Mouse (Mus musculus) 3134 (cell line): Measurements from ENCODE around the gene Nomo1.

Experiments used
- DNase-seq: peaks from one replicate; pipeline ENCODE4 v3.0.0-alpha.2; 2011; ENCODE audit warnings: low spot score; ENCODE audit not compliant: insufficient read length; ENCODE audit errors: extremely low read depth

Nomo1 gene

GRCm38 (mm10) chr7:46098919-46099286 is 65.4 kb downstream of the Nomo1 start:
- DNase-seq: no peak

DNA sequence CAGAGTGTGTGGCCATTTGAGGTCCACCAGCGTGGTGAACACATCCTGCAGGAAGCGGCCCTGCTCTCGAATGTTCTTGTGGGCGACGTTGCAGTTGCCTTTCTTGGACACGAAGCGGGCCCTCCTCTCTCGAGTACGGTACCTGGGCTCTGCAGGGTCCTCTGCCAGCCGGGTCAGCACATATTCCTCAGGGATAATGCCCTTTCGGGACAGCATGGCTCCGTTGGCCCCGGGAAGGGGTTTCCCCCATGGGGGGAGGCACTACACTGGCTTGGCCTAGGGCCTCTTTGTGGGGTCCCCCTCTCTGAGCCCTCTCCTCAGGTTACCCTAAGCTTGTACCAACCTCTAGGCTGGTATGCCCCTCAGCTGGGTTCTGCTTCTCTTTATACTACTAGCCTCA is 66.2 kb downstream of the Nomo1 start:
- no peak for DNase-seq

DNA sequence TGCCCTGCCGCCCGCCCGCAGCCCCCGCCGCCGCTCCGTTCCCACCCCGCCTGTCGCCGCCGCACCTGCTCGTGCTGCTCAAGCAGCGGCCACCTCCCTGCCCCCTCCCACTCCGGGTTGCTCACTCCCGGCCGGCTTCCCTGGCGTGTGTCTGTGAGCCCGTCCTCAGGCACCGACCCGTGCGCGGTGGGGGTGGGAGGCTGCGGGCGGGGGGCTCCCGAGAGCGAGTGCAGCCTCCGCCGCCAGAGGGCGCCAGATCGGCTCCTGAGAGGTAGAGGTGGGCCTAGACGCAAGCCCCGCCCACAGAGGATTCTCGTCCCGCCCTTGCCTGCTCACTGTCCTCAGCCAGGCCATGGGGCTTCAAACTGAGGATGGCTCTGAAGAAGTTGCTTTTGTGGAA is 67.1 kb downstream of the Nomo1 start, which contains the start of gene Kcnj11:
Gene Kcnj11 (minus strand): TSS at position 202 of the 400 bp plus-strand sequence.
- DNase-seq: no peak

GRCm38 (mm10) chr7:46103075-46103591 is 69.6 kb downstream of the Nomo1 start:
- no peak for DNase-seq

- no peak for DNase-seq
These were observed 70.3 kb downstream of the Nomo1 start for GRCm38 (mm10) chr7:46103771-46104170.

- DNase-seq: no peak
These were observed 70.9 kb downstream of the Nomo1 start for GRCm38 (mm10) chr7:46104256-46104915.

GRCm38 (mm10) chr7:46105484-46105883 is 72.0 kb downstream of the Nomo1 start:
- no peak for DNase-seq

DNA sequence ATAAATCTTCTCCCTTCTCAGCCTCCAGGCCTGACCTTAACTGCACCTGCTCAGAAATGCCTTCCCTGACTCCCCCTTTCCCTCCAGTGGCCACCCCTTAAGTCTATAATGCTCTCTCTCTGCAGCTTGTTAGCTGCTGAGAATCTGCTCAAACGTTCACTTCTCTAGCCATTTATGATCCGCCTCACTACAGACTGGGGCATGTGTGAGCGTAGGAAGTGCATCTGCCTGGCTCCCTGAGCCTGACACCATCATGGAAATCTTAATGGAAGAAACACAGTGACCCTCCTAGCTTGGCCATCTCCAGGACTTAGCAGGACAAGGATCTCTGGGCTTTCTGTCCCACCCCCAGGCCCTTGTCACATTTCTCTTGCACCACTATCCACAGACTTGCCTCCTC is 76.6 kb downstream of the Nomo1 start:
- DNase-seq: no peak

DNA sequence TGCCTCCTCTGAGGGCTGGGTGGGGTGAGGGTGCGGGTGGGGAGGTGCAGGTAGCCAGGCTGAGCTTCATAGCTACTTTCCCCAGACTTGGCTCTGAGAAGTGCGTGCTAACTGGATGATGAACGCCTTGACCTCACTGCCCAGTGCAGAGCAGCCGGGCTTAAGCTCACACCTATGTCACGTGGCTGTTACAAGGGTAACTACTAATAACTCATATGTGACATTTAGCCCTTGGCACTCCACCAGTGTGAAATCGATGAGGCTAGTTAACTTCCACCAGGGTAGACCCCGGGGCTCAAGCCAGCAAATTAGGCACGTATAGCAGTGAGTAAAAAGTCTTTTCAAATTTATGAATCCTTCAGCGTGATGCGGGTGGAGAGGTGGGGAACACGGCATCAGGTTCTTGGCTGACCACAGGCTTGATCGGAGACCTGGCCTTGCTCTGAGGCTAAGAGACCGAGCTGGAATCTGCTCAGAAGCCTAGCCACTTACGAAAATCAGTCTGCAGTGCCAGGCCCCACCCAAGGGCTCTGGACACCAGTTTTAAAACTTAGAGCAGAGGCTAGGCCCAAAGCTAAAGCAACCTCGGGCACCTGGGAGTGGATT is 77.8 kb downstream of the Nomo1 start:
- DNase-seq: no peak

DNA sequence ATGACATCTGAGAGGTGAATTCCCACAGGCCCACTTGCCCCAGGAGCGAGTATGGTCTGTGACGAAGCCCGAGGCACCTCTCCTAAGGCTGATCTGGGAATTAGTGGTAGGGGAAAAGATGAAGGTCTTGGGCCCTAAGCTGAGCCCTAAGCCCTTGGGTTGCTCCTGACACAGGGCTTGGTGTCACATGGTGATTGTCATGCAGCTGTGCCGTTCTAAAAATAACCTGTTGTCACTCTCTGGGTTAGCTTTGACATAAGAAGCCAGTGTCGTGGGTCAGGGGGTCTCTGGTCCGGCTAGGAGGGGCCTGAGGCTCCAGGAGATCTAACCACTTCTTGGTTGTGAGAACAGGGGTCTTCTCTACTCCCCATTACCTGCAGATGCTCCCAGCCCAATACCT is 78.4 kb downstream of the Nomo1 start:
- no peak for DNase-seq

DNA sequence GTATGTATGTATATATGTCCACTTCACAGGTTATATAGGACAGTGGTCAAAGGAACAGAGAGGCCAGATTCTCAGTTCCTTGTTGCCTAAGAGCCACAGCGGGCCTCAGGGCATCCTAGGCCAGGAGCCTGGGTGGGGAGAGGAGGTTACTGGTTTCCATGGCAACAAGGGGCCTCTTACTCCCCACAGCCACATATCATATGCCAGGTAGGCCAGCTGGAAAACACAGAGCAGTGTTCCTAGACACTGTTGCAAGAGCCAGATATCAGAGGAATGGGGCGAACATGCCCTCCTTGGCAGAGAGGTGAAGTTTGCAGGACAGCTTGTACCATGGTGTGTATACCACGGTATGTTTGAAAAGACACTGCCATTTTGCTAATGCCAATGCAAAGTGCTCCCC is 79.9 kb downstream of the Nomo1 start:
- DNase-seq: no peak

DNA sequence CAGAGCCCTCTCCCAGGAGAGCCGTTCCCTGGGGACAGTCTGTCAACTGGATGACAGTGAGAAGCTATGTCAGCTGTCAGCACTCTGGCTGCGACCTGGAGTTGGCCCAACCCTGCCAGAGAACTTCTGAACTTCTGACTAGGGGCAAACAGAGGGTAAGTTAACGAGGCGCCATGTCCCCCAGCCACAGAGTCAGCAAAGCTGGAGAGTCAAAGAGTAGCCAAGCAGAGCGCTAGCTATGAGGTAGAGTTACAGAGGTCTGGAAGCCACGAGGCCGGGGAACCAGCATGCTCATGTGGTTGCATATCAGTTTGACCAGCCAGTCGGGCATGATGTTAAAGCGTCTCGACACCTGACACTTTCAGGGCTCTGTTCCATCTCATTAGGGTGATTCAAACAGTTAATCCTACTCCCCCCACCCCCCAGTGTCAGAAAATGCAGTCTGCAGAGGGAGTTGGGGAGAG is 82.7 kb downstream of the Nomo1 start:
- no peak for DNase-seq

DNA sequence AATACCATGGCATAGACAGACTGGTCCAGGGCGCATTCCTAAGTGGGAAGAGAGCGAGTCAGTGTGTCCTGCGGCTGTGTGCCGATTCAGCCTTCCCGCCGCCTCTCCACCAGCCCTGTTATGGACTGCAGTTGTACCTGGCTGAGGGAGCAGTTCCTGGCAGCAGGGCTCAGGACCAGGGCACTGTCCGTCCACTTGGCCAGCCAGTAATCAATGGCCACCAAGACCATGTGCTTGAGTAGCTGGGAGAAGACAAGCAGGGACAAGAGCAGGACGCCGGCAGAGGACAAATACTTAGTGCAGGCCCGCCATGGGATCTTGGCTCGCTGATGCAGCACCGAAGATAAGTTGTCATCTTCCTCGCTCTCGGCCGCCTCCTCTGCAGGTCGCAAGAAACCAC is 83.5 kb downstream of the Nomo1 start:
- no peak for DNase-seq

DNA sequence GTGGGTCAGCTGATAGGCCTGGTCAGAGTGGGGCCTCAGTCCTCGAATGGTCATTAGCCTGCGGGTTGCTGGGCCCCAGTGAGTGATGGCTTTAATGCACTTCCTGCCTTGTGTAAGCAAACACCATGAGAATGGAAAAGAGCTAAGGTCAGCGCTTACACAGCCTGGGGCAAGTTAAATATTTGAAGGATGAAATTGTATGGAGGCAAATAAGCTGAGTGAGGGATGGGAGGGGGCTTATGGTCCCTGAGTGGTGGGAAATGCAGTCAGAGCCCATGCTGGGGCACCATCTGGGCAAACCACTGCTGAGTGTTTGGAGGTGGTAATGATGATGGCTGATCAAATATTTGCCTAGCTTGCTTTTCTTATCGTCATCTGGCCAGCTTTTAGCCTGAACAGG is 89.5 kb downstream of the Nomo1 start:
- no peak for DNase-seq

DNA sequence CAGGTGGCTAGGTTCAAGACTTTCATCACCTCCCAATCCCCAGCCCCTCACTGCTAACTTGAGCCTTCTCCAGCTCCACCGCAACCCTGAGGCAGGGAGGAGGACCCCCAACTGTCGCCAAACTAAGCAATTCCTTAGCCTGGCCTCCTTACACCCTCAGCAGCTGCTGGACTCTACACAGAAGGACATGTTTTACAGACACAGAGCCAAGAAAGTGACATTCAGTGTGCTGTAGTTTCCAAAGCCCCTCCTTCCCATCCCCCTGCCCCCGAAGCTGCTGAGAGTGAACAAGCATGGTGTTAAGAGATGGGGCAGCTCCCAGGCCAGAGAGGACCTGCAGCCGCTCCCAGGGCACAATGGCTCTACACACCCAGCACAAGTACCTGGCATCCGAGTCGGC is 91.0 kb downstream of the Nomo1 start:
- DNase-seq: no peak

GRCm38 (mm10) chr7:46125340-46125739 is 91.8 kb downstream of the Nomo1 start:
- DNase-seq: no peak

DNA sequence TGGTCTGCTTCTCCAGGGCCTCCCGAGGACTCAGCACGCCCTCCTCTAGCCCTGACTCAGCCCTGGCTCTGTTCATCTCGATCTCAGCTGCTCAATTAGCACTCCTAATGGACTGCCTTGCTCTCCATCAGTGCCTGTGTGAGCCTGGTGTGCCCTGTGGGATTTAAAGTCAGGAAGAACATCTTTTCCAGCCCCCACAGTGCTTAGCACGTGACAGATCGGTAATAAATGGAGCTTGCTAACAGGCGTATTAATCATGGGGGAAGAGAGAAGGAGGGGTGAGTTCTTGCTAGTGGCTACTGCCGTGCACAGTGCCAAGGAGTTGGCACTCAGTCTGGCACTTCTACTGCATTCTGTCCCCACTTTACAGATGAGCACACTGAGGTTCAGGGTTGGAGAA is 94.7 kb downstream of the Nomo1 start:
- DNase-seq: no peak

- no peak for DNase-seq
These were observed 96.1 kb downstream of the Nomo1 start for GRCm38 (mm10) chr7:46129463-46130179.

- peak; percentile 26 for DNase-seq
These were observed 97.2 kb downstream of the Nomo1 start for GRCm38 (mm10) chr7:46130723-46131122.

GRCm38 (mm10) chr7:46131266-46131665 is 97.8 kb downstream of the Nomo1 start:
- DNase-seq: peak; percentile 34

- no peak for DNase-seq
These were observed 98.3 kb downstream of the Nomo1 start for GRCm38 (mm10) chr7:46131806-46132205.

GRCm38 (mm10) chr7:46132229-46132628 is 98.7 kb downstream of the Nomo1 start:
- DNase-seq: no peak
